Mouse (Mus musculus) R1 (cell line): Measurements from ENCODE around the gene Pnpla3.

ENCODE experiments used
- DNase-seq: peaks from one replicate; pipeline ENCODE4 v3.0.0-alpha.2; 2018; ENCODE audit warnings: low read depth, low spot score

Pnpla3 gene

DNA sequence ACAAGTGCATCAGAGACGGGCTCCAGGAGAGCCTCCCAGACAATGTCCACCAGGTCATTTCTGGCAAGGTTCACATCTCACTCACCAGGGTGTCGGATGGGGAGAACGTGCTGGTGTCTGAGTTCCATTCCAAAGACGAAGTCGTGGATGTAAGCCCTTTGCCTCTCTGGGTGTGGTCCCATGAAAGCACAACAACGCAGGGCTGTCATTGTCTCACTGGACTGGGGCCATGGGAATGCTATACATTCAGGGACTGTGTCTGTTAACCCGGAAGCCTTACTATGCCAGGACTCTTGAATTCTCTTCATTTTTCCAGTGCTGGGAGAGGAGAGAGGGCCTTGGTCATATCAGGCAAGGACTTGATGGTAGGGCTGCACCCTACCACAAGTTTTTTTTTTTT is 3.5 kb downstream of the Pnpla3 start:
- peak; percentile 57 for DNase-seq

DNA sequence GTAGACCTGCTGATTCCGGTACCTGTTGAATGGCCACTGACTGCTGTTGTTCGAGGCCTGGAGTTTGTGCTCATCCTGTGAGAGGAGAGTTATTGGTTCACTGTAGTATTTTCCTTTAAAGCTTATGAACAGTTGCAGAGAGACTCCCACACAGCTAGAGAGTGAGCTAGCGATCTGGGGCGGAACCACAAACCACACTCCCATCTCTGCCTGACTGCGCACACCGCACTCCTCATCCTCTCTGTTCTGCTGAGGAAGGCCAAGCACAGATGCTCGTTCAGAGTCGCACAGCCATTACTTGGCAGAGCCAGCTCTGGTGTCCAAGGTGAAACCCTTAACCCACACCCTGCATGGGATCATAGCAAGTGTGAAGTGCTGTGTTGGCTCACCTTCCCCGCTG is 11.1 kb downstream of the Pnpla3 start:
- DNase-seq: no peak

- no peak for DNase-seq
These were observed 14.4 kb downstream of the Pnpla3 start for GRCm38 (mm10) chr15:84182000-84182399.

GRCm38 (mm10) chr15:84183967-84184366 is 16.3 kb downstream of the Pnpla3 start:
- peak; percentile 90 for DNase-seq

DNA sequence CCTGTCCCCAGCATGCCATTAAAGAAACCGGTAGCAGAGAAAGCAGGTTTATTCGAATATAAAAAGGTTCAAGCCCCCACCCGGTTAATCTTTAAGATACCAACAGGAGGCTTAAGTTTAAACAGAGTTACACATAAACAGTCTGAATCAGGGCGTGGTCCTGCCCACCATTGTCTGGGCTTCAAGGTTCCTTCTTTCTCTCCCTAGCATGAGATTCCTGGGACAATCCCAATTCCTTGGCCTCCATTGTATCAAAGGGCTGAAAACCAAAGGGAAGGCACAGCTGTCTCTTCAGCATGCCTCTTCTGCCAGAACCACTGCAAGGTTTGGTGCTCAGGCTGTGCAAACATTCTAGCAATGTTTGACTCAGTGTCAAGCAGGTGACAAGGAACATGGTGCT is 18.6 kb downstream of the Pnpla3 start:
- peak; percentile 93 for DNase-seq

DNA sequence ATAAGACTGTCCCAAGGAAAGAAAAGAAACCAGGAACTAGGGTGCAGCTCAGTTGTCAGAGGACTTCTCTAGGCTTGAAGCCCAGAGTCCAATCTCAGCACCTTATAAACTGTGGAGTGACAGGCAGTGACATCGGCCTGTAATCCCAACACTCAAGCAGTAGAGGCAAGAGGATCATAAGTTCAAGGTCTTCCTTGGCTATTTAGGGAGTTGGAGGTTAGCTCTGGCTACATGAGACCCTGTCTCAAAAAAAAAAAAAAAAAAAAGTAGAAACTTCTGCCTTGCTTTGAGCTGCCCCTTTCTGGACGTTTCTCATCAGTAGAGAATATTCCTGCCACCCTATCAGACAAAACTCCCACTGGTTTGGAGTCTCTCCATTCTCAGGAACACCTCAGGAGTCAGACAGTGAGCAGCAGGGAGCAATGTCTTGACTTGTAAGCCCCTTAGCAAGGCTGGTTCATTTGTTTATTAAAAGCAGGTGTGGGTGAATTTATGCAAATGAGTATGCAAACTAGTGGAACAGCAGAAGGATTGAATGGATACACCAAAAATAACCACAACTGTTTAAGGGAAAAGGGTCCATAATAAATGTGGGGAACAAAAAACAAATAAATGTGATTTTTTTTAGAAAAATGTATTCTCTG is 21.4 kb downstream of the Pnpla3 start:
- DNase-seq: peak; percentile 64

DNA sequence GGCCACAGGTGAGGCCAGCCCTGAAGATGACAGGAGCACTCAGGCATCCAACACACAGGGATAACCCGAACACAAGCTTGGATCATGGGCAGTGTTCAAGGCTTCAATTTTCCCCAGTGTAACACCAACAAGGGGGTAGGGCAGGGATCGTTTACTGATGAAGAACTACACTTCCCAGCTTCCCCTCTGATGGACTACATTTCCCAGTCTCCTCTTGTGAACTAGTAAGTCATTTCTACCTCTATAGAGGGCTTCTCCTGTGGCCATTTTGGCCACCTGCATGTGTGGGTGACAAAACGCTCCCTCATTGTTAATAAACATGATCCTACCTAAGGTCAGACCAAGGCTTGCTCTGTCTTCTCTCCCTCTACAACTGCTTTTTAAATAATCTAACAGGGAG is 22.2 kb downstream of the Pnpla3 start:
- peak; percentile 94 for DNase-seq

- DNase-seq: no peak
These were observed 24.1 kb downstream of the Pnpla3 start for GRCm38 (mm10) chr15:84191724-84192057.

- DNase-seq: peak; percentile 98
These were observed 24.6 kb downstream of the Pnpla3 start, which contains the start of gene Samm50 for GRCm38 (mm10) chr15:84192058-84192791. TSS of gene Samm50 (plus strand) at chr15:84192241.

- DNase-seq: no peak
These were observed 29.0 kb downstream of the Pnpla3 start for GRCm38 (mm10) chr15:84196486-84197165.

GRCm38 (mm10) chr15:84207327-84207726 is 39.7 kb downstream of the Pnpla3 start:
- no peak for DNase-seq

DNA sequence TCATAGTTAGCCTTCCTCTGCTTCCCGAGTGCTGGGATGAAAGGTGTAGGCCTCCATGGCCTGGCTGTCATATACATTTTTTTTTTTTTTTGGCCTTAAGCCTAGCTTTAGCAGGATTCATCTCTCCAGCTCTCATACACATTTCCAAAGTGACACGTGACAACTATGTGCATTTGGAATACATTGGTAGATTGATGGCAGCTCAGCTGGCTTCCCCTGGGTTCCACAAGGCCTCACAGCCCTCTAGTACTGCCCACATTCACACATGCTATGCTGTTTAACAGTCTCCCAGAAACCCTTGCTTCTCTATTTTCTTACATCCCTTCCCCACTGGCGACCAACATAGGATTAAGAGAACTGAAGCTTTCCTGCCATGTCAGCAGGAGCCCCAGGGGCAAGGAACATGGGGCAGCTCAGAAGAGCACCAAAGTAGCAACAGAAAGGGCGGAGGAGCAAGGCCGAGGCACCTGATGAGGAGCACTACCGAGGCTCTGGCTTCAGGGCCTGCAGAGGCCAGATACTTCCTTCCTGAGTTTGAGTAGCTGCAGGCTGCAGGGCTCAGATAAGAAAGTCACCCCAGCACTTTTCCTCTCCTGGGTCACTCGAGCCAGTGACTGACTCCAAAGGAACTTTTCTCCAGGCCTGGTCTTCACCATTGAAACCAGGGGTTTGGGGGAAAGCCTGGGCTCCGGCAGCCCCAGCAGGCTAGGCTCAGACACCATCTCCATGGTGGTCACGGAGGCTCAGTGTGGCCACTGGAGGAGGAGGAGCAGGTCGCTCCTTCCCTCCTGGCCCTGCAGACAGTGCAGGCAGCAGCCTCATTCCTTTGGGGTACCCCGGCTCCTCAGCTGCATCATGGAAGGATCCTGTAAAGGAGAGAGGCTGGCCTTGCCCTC is 42.1 kb downstream of the Pnpla3 start:
- DNase-seq: no peak

DNA sequence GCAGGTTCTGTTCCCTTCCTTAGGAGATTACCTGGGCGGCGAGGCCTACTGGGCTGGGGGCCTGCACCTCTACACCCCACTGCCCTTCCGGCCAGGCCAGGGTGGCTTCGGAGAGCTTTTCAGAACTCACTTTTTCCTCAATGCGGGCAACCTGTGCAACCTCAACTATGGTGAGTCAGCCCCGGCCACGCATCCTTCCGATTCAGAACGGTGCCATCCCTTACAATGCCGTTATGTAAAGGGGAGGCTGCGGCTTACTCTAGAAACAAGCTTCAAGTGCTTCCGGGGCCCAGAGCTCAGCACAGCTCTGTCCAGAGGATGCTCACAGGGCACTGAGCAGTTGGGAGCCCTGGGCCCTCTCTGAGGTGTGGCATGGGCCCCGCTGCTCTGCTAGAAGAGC is 42.8 kb downstream of the Pnpla3 start:
- no peak for DNase-seq

GRCm38 (mm10) chr15:84210941-84211340 is 43.3 kb downstream of the Pnpla3 start:
- no peak for DNase-seq

DNA sequence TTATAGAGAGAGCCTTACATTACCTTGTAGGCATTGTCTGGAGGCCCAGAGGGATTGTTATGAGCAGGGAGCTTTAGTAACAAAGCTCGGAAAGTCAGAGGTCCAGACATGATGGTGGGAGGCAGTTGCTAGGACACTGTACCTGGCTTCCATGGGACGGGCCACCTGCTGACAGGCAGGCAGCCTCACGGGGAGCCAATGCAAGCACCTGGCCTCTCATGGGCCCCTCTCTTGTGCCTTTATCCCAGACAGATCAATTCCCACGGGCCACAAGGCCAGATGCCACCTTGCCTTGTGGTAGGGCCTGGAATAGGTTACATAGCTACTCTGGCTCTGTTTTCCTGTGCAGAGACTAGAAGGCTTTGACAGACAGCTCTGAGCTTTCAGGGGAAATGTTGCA is 43.9 kb downstream of the Pnpla3 start:
- DNase-seq: no peak

DNA sequence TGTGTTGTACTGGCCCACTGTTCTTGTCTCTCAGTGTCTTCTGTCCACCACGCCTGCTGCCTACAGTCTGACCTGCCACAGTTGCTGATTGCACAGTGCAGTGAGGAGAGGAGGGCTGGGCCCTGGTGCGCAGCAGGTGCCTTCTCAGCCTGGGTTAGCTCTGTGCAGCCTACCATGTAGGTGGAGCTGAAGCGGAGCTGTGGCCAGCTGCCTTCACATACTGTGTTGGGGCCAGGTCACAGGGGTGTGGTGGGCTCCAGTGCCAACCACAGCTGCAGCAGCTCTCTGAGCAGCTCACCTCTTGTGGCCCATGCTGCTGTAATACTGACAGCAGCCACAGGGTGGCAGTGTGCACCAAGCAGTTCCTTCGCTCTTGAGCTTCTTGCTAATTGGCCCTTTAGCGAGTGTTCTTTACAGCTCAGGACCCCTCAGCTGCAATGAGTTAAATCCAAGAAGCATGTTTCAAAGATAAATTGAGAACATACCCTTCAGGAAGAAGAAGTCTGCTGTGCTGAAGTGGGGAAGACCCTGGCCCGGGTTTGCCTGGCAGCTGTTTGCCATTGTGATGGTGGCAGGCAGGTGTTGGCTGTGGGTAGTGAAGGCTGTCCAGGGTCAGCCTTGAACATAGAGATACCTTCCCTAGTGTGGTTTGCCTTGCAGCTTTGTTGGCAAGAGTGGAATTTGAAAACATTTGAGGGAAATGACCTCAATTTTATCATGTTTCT is 44.6 kb downstream of the Pnpla3 start:
- DNase-seq: peak; percentile 81

- no peak for DNase-seq
These were observed 45.1 kb downstream of the Pnpla3 start for GRCm38 (mm10) chr15:84212756-84213105.

DNA sequence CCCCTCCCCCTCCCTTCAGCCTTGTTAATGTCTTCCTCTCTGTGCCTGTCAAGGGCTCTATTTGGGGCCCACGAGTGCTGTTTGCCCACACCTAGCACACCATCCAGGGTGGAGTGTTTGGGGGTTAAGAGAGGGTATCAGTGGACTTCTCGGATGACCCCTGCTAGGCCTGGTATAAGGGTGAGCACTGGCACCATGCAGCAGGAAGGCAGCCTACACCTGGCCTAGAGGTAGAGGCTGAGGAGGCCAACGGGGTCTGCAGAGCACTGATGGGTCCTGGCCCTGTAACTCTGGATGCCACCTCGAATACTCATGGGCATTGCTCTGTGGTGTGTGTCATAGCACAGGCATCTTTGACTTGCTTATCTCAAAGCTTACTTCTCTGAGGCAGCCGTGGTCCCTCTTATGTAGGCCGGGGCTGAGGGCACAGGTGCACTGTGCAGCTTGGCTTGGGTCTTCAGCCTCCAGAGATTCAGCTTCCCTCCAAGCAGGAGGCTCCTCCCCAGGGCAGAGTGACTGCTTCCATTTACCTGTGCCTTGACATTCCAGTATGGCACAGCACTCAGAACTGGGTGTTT is 45.6 kb downstream of the Pnpla3 start:
- DNase-seq: no peak

DNA sequence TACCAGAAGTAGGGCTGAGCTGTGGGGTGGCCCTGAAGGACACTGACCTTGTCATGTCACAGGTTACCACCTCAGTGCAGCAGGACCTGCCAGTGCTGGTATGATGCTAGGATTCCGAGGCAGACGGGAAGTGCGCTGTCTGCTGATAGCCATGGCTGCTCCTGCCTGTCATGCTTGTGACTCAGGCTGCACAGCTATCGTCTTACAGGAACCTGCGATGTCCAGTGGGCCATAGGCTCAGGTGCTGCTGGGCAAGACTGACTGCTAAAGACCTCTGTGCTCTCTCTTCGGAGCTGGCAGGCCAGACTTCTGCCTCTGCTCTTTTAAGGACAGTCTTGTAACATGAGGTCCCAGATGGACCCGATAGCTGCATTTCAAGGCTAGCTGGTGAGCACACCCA is 46.8 kb downstream of the Pnpla3 start:
- no peak for DNase-seq

DNA sequence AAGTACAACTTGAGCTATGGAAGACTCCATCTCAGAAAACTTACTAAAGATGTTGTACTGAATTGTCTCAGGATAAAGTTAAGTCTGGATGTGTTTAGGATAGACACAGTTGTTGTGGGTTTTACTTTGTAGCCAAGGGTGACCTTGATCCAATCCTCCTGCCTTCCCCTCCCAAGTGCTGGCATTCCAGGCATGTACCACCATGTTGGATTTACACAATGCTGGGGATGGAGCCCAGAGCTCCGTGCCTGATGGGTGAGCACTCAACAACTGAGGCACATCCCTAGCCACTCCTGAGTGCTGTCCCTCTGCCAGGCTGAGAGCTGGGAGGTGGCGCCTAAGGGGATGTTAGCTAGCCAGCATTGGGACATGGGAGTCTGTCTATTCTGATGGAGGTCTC is 47.6 kb downstream of the Pnpla3 start:
- peak; percentile 56 for DNase-seq

GRCm38 (mm10) chr15:84216026-84216425 is 48.4 kb downstream of the Pnpla3 start:
- DNase-seq: no peak
